Mouse (Mus musculus): Measurements from ENCODE around the gene Ube2e1.
"Not testable (repeated sequence)": the region's sequence is repeated elsewhere in the genome, so short reads cannot be mapped to it uniquely, and the experiment has no call there.

Ube2e1 gene

DNA sequence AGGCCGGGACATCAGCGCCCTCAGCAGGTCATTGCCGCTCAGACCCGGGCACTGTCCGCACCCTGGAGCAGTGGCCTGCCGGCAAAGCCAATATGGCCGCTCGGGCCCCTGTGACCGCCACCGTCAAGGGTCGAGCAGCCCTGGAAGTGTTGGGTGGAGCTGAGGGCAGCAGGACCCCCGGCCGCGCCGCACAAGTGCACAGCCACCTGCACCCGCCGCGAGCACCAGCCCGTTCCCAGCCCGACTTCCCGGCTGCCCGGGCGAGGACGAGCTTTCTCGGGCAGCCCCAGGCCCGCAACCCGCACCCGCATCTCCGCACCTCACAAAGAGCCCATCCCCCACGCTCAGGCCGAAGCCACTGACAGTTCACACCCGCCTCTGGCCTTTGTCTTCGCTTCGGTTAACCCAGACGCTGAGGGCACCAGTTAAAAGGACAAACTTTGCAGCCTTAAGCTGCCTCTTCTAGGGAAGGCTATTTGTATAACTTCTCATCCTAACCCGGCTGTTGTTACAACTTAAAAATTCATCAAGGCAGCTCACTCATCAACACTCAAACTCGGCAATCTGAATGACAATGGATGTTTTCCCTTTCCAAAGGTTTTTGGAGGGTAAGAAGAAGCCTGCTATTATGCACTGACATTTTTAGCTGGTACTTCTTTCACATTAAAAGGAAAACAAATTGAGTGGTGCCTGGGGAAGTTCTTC is 4.5 kb downstream of the Ube2e1 start:
- no peak for DNase-seq (ENCODE audit: low spot score)

DNA sequence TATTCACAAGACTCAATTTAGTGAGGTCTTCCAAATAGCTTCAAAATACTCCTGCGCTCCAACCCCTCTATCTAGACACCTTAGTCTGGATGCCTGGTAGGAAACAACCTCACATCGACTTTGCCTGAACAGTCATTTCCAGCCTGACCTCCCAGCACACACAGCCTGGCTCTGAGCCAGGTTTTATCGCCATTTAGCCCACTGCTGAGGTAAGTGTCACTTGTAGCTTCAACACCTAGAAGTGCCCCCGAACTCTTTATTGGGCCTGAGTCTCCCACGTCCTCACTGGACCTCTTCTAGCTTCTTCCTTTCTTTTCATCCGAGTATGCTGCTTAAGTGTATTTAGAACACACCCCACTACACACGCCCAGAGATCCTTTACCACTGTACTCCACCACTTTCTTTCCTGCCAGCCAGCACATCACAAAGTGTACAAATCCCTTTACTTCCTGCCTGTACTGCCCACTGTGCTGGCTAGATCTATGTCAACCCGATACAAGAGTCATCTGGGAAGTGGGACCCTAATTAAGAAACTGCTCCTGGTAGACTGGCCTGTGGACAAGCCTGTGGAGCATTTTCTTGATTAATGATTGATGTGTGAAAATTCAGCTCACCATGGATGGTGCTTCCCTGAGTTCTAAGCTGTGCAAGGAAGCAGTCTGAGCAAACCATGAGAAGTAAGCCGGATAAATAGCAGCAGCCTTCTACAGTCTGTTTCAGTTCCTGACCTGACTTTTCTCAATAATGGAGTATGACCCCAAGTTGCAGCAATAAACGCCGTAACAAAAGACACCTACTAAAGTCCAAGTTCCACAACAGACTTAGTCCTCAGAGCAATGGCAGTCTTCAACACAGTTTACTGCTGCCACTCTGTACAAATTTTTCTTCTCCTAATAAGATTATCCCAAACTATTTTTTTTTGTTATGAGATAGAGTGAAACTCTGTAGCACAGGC is 13.9 kb downstream of the Ube2e1 start:
- DNase-seq (ENCODE audit: low spot score): no peak

DNA sequence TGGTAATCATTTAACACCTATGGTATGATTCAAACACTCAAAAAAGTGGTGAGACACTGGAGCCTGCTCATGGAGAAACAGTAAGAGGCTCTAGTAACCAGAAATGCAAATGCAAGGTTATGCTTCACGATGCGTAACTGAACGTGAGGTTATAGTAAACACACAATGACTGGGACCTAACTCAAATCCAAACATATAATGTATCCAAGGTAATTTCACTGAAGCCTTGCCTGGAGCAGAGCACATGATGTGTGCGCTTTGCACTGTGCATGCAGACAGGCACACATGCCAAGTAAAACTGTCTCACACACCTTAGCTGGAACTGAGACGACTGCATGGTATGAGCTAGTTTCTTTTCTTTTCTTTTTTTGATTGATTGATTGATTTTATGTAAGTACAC is 27.5 kb downstream of the Ube2e1 start:
- DNase-seq (ENCODE audit: low spot score): no peak

DNA sequence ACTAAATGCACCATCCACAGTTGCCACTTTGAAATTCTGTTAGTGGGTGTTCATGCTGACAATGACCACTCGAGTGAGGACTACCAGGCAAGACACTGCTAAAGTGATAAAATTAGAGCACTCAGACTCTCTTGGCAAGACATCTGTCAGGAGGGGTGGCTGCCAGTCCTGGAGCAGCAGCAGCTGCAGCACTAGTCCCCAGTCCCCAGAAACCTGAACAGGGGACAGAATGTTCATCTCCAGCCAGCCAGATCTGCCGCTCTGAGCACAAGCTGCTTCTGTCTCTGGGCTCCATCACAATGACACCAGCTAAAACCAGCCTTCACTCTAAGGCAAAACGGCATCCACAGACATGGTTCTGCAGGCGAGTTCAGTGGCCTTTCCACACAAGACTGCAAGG is 28.4 kb downstream of the Ube2e1 start:
- DNase-seq (ENCODE audit: low spot score): no peak

DNA sequence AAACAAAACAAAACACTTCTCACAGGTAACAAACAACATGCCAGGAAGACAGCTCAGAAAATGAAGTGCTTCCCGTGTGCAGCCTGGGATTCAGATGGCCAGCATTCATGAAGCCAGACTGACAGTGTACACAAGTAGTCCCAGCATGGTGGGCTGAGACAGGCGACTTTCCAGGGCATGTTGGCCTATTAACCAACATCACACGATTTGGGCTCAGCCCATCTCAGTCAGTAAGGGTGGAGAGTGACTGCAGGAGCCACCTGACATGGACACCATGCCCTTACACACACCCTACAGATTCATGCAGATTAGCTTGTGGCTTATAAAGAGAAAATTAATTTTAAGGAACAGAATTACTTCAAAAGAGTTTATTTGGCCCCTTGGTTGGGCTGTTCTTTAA is 28.9 kb downstream of the Ube2e1 start:
- DNase-seq (ENCODE audit: low spot score): no peak

DNA sequence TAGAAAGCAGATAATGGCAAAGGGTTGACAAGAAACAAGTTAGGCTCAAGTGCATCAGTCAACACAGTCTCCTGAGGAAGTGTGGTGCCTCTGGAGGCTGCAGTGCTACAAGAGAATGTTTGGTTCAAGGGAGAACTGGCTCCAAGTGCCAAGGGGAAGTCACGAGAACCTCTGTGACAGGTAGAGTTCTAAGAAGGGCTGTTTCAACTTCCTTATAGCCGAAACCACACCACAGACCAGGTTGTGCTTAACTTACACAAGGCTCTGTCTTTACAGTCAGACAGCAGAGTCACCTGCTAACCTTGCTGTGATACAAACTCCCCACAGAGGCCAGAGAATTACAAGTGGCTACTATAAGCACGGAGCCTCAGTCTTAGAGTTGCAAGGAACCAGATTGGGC is 30.1 kb downstream of the Ube2e1 start:
- peak; percentile 49 for DNase-seq (ENCODE audit: low spot score)

DNA sequence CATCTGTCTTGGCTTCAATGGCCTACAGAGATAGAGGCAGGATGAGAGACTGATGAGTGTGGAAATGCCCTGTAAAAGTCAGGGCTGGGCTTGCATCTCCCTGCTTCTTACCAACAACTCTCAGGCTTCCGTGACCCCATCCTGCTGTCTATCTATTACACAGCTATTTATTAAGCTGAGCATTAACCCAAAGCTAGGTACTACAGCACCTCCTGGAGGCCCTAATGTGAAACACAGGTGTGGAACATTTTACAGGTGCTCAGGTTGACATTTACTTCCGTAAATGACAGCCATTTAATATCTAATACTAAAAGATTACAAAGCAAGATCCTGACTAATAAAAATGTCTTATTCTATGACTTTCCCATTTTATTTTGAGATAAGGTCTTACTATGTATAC is 31.0 kb downstream of the Ube2e1 start:
- DNase-seq (ENCODE audit: low spot score): no peak

DNA sequence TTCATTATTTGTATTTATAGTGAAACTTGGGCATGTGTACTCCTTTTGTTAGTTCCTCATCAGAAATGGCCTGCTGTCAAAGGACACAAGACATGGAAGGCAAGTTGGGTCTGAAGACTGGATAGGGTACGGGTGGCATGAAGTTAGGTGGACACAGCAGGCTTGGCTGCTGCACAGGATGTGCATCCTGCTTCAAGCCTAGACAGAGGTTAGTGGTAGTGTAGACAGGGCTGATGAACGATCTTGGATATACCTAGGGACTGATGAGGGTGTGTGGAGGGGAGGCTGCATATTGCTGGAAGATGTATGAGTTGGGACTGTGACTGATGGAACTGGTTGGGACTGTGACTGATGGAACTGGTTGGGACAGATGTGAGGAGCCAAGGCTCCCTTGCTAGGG is 32.8 kb downstream of the Ube2e1 start:
- DNase-seq (ENCODE audit: low spot score): no peak

DNA sequence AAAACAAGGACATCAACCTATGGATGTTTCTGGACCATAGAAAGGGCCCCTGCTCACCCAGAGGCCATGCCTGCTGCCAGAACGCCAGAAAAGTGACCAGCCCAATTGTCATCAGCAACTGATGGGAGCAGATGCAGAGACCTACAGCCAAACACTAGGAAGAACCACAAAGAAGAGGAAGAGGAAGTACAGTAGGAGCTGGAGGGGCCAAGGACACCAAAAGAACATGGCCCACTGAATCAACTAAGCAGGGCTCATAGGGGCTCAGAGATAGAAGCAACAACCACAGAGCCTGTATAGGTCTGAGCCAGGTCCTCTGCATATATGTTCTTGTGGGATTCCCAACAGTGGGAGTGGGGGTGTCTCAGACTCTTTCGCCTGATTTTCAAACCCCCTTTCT is 34.2 kb downstream of the Ube2e1 start:
- no peak for DNase-seq (ENCODE audit: low spot score)

DNA sequence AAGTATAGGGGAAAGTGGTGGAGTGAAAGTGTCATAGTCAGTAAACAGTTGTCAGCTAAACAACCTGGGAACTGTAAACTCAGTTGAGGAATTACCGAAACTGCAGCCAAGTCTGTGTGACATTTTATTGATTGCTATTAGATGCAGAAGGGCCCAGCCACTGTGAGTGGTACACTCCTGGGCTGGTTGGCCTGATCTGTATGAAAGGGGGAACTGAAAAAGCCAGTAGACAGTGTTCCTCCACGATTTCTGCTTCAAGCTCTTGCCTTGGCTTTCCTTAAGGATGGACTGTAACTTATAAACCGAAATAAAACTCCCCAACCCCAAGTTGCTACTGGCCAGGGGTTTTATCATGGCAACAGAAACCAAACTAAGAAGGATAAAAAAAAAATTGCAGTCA is 39.1 kb downstream of the Ube2e1 start:
- no peak for DNase-seq (ENCODE audit: low spot score)

DNA sequence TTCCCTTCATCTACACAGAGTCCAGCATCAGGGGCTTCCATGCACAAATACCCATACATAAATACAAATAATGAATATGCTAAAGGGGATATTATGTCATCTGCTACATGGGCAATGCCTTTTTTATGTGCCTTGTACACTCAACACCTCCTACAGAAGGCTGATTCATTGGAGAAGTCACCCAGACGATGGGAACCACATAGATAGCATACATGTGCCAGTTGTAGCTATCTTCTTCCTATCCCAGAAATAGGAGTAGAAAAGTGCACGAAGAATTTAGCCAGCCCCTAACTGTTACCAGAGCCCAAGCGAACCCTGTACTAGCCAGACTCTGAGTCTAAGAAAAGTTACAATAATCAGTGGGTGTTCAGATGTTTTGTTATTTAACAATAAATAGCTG is 39.5 kb downstream of the Ube2e1 start:
- no peak for DNase-seq (ENCODE audit: low spot score)

DNA sequence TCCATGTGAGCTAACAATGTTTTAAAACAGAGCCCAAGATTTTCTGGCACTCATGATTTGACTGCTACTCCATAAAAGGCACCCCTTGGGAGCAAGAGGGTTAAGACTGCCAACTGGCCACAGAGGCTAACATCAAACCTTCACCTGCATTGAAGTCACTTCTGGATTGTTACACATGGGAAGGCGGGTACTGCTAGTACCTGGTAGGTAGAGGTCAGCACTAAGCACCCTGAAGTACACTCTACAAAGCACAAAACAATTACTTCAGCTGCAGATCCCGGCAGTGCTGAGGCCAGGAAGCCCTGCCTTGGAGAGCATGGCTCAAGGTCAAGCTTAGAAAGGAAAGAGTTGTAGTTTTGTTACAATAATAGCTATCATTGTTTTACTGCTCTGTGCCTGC is 44.3 kb downstream of the Ube2e1 start:
- peak; percentile 36 for DNase-seq (ENCODE audit: low spot score)

DNA sequence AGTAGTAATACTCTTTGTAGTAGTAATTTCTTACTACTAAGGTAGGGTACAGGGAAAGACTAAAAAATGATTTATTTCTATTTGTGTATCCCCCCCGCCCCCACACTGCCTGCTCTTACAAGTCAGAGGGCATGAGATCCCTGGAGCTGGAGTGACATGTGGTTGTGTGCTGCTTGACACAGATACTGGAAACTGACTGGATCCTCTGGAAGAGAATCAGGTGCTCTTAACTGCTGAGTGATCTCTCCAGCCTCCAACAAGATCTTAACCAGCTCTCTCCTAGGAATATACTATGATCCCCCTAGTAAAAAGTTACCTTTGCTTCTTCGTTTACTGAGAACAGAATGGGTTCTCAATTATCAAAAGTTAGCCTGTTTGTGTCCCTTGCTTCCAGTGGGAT is 45.2 kb downstream of the Ube2e1 start:
- DNase-seq (ENCODE audit: low spot score): no peak

DNA sequence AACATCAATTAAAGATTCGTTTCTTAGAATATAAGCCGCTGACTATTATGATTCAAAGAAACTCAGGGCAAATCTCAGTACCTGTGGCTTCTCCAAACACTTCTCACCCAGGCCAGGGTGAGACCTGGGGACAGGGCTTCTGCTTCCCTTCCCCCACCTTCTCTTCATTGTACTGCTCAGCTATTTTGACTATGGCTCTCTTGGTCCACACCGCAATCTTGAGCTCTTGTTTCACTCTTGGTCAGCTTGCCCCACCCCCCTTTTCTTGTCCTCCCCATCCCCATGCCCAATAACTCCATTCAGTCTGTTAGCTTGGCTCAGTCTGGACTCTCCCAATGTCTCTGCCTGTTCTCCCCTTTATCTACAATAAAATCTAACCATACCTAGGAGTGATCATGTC is 46.2 kb downstream of the Ube2e1 start:
- no peak for DNase-seq (ENCODE audit: low spot score)

DNA sequence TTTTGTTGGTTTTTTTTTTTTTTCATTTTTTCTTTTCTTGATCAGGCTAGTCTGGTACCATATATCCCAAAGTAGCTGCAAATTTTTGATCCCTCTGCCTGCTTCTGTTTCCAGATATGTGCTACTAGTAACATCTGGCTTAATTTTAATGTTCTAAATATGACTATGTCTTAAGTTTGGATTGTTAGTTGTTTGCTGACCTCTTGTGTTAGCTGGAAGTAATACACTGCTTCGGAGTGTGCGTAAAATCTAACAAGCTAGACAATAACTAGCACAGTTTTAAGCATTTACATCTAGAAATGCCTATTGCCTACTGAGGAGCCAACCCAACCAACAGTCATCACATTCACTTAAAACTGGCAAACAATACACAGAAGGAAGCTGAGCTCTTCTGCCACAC is 47.1 kb downstream of the Ube2e1 start:
- no peak for DNase-seq (ENCODE audit: low spot score)

DNA sequence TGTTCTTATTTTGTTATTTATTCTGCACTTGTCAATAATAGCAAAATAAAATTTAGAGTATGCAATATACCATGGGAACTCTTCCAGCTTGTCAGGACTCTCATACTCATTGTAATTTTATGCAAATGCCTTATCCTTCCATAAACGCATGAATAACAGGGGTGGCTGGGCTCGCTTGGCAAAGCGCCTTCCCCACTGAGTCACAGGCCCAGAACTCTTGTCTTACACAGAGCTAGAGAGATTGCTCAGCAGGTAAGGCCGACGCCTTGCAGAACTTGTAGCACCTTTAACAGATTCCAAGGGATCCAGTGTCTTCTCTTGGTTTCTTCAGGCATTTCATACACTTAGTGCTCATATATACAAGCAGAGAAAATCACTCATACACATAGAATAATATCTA is 51.3 kb downstream of the Ube2e1 start:
- no peak for DNase-seq (ENCODE audit: low spot score)

DNA sequence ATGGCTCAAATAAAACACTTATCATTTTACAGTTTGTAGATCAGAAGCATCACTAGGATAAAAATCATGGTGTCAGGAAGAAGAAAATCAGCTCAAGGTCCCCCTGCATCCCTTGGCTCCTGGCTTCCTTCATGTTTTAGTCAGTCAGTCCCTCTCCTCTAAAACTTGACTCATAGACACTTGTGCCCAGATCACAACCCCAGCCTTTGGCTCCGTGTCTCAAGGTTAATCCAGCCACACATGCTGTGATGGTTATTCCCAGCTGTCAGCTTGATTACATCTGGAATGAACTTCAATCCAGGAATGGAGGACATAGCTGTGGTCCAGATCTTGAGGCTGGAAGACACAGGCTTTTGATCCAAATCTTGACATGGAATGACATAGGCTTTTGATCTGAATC is 57.1 kb downstream of the Ube2e1 start:
- no peak for DNase-seq (ENCODE audit: low spot score)

DNA sequence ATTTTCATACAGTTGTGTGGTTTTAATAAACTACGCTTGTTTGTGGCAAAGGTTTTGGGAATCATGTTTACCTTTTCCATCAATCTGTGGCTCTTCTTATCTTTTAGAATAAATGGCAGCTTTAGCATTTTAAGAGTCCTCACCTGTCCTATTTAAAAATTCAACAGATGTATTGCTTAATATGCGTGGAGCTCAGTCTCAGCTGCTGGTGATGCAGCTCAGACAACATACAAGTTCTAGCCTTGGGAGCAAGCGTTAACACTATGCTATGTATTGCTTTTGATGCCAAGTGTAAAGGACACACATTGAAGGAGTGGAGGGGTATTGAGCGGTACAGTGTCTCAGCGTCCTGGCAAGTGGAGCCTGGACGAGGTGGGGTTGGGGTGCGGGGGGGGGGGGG is 60.0 kb downstream of the Ube2e1 start:
- DNase-seq (ENCODE audit: low spot score): no peak

DNA sequence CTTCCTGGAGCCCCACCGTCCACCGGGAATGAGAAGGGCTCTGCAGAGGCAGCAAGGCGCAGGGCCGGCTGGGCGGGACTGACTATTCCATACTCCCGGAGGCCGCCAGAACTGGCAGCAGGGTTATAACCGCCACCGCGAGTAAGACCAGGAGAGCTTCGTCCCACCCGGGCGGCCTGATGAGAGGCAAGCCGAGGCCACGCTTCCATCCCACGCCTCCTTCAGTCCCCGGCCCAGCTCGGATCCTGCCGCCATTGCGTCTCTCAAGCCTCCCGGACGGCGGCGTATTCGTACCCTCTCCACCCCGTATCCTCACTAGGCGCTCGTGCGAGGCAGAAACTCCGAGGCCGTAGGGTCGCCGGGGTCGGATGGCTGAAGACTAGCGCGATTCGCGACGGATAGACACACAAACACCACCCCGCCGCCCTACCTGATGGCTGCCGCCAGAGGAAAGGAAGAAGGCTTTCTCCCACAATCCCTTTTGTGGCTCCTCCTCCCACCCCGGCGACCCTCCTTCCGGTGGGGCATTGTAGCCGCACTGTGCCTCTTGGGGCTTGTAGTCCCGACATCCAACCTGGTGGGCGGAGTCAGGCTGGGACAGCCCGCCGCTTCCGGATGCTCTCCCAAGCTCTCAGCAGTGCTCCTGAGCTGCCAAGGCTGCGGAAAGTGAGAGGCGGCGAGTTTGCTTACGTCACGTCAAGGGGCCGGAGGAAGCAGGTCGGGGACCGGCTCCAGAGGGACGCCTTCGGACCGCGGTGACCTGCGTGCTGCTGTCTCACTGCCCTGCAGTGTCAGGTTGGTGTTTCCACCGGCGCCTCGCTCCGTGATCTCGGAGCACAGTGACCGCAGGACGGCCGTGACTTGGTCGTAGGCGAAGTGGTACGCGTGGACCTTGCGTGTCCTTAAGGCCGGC is 60.9 kb downstream of the Ube2e1 start, which contains the start of the genes Nkiras1 and Rpl15:
Nkiras1 (plus strand) TSS at position 608 of the 913 bp plus-strand sequence.
Rpl15 (minus strand) TSS at position 863 of the 913 bp plus-strand sequence.
- DNase-seq (ENCODE audit: low spot score): peak; percentile 100

DNA sequence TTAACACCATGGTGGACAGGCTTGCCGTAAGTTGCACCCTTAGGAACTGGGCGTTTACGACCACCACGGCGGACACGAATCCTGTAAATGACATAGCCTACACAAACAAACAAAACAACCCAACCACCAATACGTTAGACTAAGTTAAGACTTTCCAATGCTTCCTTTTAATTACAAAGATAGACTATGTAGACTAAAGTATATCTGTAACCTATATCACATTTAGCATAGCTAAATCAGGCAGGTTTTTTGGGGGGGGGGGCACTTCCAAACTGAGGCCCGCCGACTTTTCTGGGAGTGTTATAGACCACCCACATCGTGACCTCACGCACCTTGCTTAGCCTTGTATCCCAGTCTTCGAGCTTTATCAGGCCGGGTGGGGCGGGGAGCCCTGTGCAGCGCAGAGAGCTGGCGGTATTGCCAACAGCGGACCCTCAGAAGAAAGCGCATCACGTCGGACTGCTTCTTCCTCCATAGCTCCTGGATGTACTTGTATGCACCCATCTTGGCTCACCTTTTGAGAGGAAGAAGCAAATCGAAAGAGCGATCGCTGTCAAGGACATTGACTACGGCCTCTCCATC is 61.6 kb downstream of the Ube2e1 start:
- not testable (repeated sequence) for DNase-seq (ENCODE audit: low spot score)

DNA sequence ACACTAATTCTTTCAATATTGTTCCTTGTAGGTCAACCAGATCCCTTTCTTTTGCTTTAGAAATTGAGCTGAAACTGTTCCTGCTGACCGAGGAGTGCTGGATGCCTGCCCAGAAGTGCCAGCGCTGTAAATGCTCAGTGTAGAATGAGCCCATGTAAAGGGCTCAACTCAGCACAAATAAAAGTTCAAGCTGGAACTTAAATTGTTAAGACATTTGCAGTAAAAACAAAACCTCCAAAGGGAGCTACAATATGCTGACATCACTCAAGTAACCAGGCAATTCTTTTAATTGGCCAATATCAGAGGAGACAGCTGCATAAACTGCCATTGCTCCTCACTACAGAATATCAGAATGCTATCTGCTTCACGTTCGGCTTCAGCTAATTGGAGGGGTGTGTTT is 68.2 kb downstream of the Ube2e1 start:
- no peak for DNase-seq (ENCODE audit: low spot score)

DNA sequence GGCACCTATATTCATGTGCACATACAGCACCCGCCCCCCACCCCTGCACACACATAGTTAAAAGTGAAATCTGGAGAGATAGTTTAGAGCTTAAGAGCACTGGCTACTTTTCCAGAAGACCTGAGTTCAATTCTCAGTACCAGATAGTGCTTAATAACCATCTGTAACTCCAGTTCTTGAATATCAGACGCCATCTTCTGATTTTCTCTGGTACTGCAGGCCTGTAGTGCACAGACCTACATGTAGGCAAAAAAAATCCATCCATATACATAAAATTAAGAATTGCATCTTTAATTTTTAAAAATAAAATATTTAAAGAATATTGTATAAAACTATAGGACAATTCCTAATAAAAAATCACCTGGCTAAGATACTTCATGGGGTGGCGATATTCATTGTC is 70.5 kb downstream of the Ube2e1 start:
- DNase-seq (ENCODE audit: low spot score): no peak
